Mouse (Mus musculus): ENCODE measurements around the gene Tns1. TPM values are rescaled to one million over a fixed set of nuclear protein-coding genes. Genes with fewer than 3 reads are reported as not detected.
A peak's percentile ranks its signal among the peaks of the same experiment; 100 is the strongest.

The Tns1 gene
- total and polyA plus RNA-seq, 3 experiments: 365 to 748 (median 629) TPM

DNA sequence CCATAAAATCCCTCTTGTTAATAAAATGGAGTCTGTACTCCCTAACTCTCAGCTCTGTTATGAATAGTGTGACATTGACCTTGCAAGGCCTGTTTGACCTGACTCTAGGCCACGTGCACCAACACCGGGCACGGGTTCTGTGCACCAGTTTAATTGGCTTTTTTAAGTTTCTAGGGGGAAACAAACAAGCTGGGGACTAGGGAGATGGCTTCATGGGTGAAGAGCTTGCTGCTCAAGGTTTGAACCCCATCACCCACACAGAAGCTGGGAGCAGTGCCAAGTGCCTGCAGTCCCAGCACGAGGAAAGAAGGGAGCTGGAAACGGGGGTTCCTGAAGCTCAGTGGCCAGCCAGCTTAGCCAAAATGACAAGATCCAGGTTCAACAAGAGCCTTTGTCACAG, 192.4 kb downstream of the Tns1 start:
- H3K27ac ChIP-seq: peak overlapping the region; percentile 79
- 0 out of 2 replicates have a peak overlapping the region, but pooled peaks have one; percentile 12 for H3K9ac ChIP-seq (ENCODE audit: low read depth, low read length)
- no peak overlapping the region for H3K4me3 ChIP-seq
- H3K4me1 ChIP-seq (ENCODE audit: control insufficient read depth, insufficient read depth, low read length): peaks cover 52% of the 10 kb centered on the region
- peaks cover 66% of the 10 kb centered on the region for H3K36me3 ChIP-seq (ENCODE audit: control insufficient read depth, insufficient read depth, low read length)
- no peak for TF ChIP-seq CTCF (IDR thresholded peaks at IDR 0.05)
- no peak for TF ChIP-seq POLR2A (IDR thresholded peaks at IDR 0.05; ENCODE audit: insufficient read depth, low read depth, low read length)
- TF ChIP-seq EP300 (IDR thresholded peaks at IDR 0.05; ENCODE audit: insufficient read depth, low read depth, low read length): no peak
- WGBS: 45% methylated on average over 5 of the region's 5 CpGs
- H3K27me3 ChIP-seq (ENCODE audit: control insufficient read depth, insufficient read depth, low read length): no peaks in the 10 kb centered on the region
- DNase-seq: no peak
- intact Hi-C loops (cut with DNase I): no loop called here
- no peaks in the 10 kb centered on the region; the same call in 1 of the 2 replicates for H3K79me2 ChIP-seq (replicated peaks; ENCODE audit: control insufficient read depth, insufficient read depth, low read length)

DNA sequence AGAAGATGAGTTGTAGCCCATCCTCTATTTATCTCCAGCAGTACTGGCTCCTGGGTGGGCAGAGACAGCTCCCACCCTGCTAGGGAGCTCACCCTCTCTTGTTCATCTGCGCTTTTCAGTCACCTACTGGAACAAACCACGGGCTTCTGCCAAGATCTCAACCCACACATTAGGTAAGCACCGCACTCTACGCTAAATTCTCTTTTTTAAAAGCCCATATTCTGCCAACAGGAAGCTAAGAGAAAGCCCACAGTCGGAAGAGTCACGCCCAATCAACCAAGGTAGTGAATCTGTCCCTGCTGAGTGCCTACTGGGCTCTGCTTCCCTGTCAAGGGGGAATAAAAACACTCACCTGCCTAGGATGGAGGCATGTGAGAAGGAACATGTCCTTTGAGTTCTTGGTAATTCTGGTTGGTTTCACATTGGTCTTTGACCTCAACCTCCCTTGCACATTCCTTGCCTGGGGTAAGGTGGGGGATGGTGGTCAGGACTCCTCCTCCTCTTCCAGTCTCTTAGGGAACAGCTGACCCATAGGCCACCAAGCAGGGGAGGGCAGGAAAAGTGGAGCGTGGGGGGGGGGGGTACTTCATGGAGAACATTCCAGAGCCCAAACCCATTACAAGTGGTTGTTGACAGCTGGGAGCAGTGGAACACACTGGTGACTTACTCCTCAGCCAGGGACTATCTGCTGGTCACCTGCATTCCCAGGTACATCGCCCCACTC, 193.7 kb downstream of the Tns1 start:
- no peaks in the 10 kb centered on the region for H3K27me3 ChIP-seq (ENCODE audit: control insufficient read depth, insufficient read depth, low read length)
- DNase-seq: no peak
- TF ChIP-seq CTCF (IDR thresholded peaks at IDR 0.05) (no peak), POLR2A (IDR thresholded peaks at IDR 0.05; ENCODE audit: insufficient read depth, low read depth, low read length) (no peak), EP300 (IDR thresholded peaks at IDR 0.05; ENCODE audit: insufficient read depth, low read depth, low read length) (no peak)
- peaks cover 62% of the 10 kb centered on the region for H3K36me3 ChIP-seq (ENCODE audit: control insufficient read depth, insufficient read depth, low read length)
- 51% methylated on average over 8 of the region's 8 CpGs for WGBS
- intact Hi-C loops (cut with DNase I): no loop called here
- peak overlapping the region; percentile 79 for H3K27ac ChIP-seq
- peaks cover 47% of the 10 kb centered on the region for H3K4me1 ChIP-seq (ENCODE audit: control insufficient read depth, insufficient read depth, low read length)
- H3K4me3 ChIP-seq: no peak overlapping the region
- H3K79me2 ChIP-seq (replicated peaks; ENCODE audit: control insufficient read depth, insufficient read depth, low read length): no peaks in the 10 kb centered on the region; the same call in 1 of the 2 replicates
- H3K9ac ChIP-seq (ENCODE audit: low read depth, low read length): no peak overlapping the region

DNA sequence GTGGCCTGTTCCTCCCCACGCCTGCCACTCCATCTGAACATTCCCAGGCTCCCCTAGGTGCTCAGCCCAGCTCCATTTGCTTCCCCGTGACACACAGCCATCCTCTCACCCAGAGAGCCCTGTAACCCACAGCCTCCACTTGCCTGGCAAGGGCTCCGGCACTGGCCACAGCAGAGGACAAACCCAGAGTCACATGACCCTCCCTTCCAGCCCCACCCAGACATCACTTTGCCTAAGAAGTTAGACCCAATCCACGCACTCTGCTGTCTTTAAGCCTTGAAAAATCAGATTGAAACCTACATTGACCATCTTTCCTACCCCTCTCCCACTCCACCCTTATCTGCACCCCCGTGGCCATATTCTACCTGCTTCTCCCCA, 194.3 kb downstream of the Tns1 start:
- Histone ChIP-seq H3K79me2 (replicated peaks; ENCODE audit: control insufficient read depth, insufficient read depth, low read length) (no peaks in the 10 kb centered on the region; the same call in 1 of the 2 replicates), H3K27ac (peak overlapping the region; percentile 64), H3K4me3 (no peak overlapping the region), H3K36me3 (ENCODE audit: control insufficient read depth, insufficient read depth, low read length) (peaks cover 59% of the 10 kb centered on the region), H3K4me1 (ENCODE audit: control insufficient read depth, insufficient read depth, low read length) (peaks cover 45% of the 10 kb centered on the region), H3K27me3 (ENCODE audit: control insufficient read depth, insufficient read depth, low read length) (no peaks in the 10 kb centered on the region), H3K9ac (ENCODE audit: low read depth, low read length) (no peak overlapping the region)
- no peak for DNase-seq
- TF ChIP-seq EP300 (IDR thresholded peaks at IDR 0.05; ENCODE audit: insufficient read depth, low read depth, low read length) (no peak), CTCF (IDR thresholded peaks at IDR 0.05) (no peak), POLR2A (IDR thresholded peaks at IDR 0.05; ENCODE audit: insufficient read depth, low read depth, low read length) (no peak)
- WGBS: 47% methylated on average over 5 of the region's 5 CpGs
- intact Hi-C loops (cut with DNase I): loop anchor here (5.0 kb wide), 1 partner anchor 37 kb away; no protein-coding TSS in a partner anchor

DNA sequence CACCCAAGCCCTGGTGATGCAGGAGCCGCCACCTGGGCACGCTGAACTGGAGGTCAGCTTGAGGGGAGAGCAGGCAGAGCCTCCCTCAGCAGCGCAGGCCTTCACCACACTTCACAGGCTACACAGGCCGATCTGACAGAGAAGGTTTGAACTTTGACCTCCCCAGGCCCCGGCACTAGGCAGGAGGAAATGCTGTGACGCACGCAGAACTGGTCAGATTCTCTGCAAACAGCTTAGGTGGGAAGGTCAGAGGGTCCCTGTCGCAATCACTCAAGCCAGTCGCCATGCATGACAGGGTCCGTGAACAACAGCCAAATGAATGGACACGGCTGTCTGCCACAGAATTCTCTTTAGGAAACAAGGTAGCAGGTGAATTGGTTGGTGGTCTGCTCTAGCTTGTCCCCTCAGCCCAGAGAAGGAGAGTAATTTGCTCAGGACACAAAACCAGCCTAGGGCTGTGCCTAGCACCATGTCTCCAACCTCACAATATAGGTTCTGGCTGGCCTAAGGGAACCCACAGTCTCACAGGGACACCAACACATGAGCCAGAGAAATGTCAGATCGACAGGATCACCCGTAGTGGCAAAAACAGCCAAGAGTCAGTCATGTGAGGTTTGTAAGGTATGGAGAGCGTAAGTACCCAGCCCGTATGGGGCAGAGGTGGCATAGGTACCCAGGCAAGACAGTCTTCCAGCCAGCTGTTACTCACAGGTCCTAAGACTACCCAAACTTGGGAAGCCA, 194.9 kb downstream of the Tns1 start:
- TF ChIP-seq POLR2A (IDR thresholded peaks at IDR 0.05; ENCODE audit: insufficient read depth, low read depth, low read length): no peak
- whole genome bisulfite sequencing: 66% methylated on average over 15 of the region's 15 CpGs
- H3K27ac ChIP-seq: peak overlapping the region; percentile 64

DNA sequence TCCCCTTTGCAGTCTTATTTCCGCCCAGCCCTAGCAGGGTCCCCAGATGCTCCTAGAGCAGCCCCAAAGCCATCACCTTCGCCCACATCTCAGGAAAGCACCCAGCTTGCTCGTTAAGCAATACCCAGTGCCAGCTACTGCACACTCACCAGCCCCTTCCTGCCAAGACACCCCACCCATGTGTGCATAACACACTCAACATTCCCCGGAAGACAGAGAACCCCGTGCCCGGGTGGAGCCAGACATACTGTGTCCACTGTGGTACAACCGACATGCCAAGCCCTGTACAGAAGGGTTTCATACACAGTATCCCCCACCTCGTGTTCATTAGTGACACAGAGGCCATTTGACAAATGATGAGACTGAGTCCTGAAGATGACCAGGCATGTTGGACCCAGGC, 195.9 kb downstream of the Tns1 start:
- H3K36me3 ChIP-seq (ENCODE audit: control insufficient read depth, insufficient read depth, low read length): peaks cover 63% of the 10 kb centered on the region

More for the DNA sequence above, 194.9 kb downstream of the Tns1 start:
- Histone ChIP-seq H3K27me3 (ENCODE audit: control insufficient read depth, insufficient read depth, low read length) (no peaks in the 10 kb centered on the region), H3K4me1 (ENCODE audit: control insufficient read depth, insufficient read depth, low read length) (peaks cover 49% of the 10 kb centered on the region), H3K4me3 (no peak overlapping the region), H3K79me2 (replicated peaks; ENCODE audit: control insufficient read depth, insufficient read depth, low read length) (no peaks in the 10 kb centered on the region; the same call in 1 of the 2 replicates), H3K36me3 (ENCODE audit: control insufficient read depth, insufficient read depth, low read length) (peaks cover 59% of the 10 kb centered on the region), H3K9ac (ENCODE audit: low read depth, low read length) (no peak overlapping the region)
- intact Hi-C loops (cut with DNase I): loop anchor here (5.0 kb wide), 1 partner anchor 38 kb away; no protein-coding TSS in a partner anchor
- no peak for DNase-seq

More for the DNA sequence above, 195.9 kb downstream of the Tns1 start:
- H3K4me1 ChIP-seq (ENCODE audit: control insufficient read depth, insufficient read depth, low read length): peaks cover 56% of the 10 kb centered on the region
- peak overlapping the region; percentile 64 for H3K27ac ChIP-seq
- intact Hi-C loops (cut with DNase I): loop anchor here (5.0 kb wide), 1 partner anchor 39 kb away; no protein-coding TSS in a partner anchor
- H3K4me3 ChIP-seq: no peak overlapping the region
- H3K79me2 ChIP-seq (replicated peaks; ENCODE audit: control insufficient read depth, insufficient read depth, low read length): no peaks in the 10 kb centered on the region
- DNase-seq: no peak
- no peaks in the 10 kb centered on the region for H3K27me3 ChIP-seq (ENCODE audit: control insufficient read depth, insufficient read depth, low read length)
- 0 out of 2 replicates have a peak overlapping the region, but pooled peaks have one; percentile 16 for H3K9ac ChIP-seq (ENCODE audit: low read depth, low read length)
- TF ChIP-seq POLR2A (IDR thresholded peaks at IDR 0.05; ENCODE audit: insufficient read depth, low read depth, low read length) (no peak), EP300 (IDR thresholded peaks at IDR 0.05; ENCODE audit: insufficient read depth, low read depth, low read length) (no peak), CTCF (IDR thresholded peaks at IDR 0.05) (no peak)
- 41% methylated on average over 8 of the region's 8 CpGs for WGBS

Data from heart, adult 2 months (tissue).